Mouse (Mus musculus): ENCODE measurements at regions not wholly inside any gene's neighbourhood (a gene's known extent, or its start where the extent isn't known, plus 50 kb on each side); places are given as distances from the start of the nearest gene placed in this dataset. TPM values are rescaled to one million over a fixed set of nuclear protein-coding genes. Genes with fewer than 3 reads are reported as not detected.

- no peaks in the 10 kb centered on the region for H3K36me3 ChIP-seq (ENCODE audit: control insufficient read depth, insufficient read depth)
- TF ChIP-seq FOSL1 (IDR thresholded peaks at IDR 0.05; ENCODE audit: insufficient read depth, low read length, poor library complexity, severe bottlenecking) (no peak), MYOD1 (IDR thresholded peaks at IDR 0.05; ENCODE audit: control insufficient read depth, insufficient read length, low read depth) (no peak), CTCF (IDR thresholded peaks at IDR 0.05; ENCODE audit: control insufficient read depth, insufficient read depth, insufficient read length) (no peak), MAX (IDR thresholded peaks at IDR 0.05) (no peak), USF1 (IDR thresholded peaks at IDR 0.05; ENCODE audit: low read depth) (no peak), MYOG (IDR thresholded peaks at IDR 0.05; ENCODE audit: control insufficient read depth, extremely low read depth, insufficient read length) (no peak), CEBPB (IDR thresholded peaks at IDR 0.05; ENCODE audit: low read depth) (no peak)
These were observed 59.4 kb upstream of the Tll1 start for GRCm38 (mm10) chr8:64265304-64265945.

More at GRCm38 (mm10) chr8:64265304-64265945, 59.4 kb upstream of the Tll1 start:
- Histone ChIP-seq H3K27me3 (ENCODE audit: control insufficient read depth, insufficient read depth, insufficient read length) (no peaks in the 10 kb centered on the region), H3K4me3 (ENCODE audit: insufficient read depth, poor library complexity, severe bottlenecking) (no peak overlapping the region), H3ac (ENCODE audit: control insufficient read depth, insufficient read length, low read depth) (no peak overlapping the region), H3K79me2 (ENCODE audit: control insufficient read depth, insufficient read depth) (no peaks in the 10 kb centered on the region), H3K79me3 (ENCODE audit: low read depth) (no peaks in the 10 kb centered on the region)

Small RNA genes lying in the stretch of these regions (microRNA-seq; reads per million reads assigned to microRNA genes)
- gene Mir710 (ENCODE audit: borderline microRNAs expressed), result not detected
